Mouse (Mus musculus): ENCODE data around the gene Apoe. TPM values are rescaled to one million over a fixed set of nuclear protein-coding genes. Genes with fewer than 3 reads are reported as not detected.
A peak's percentile ranks its signal among the peaks of the same experiment; 100 is the strongest.

Gene Apoe
- total RNA-seq, 1 experiment from 2014 or later: 6,582 TPM

DNA sequence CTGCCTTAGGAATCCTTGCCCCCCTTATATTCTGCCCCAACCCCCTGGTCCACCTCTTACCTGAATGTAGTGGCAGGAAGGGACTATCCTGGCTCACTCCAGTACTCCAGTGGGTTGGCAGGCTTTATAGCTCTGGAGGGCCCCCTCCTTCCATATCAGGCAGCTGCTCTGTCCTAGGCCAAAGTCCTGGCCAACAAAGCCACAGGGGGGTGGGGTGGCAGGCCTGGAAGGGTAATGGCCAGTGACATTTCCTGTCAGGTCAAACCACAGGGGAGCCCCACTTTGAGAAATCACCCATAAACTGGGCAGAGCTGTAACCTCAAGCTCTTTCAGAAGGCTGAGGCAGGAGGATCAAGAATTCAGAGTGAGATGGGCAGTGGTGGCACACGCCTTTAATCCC lies 22.3 kb downstream of the Apoe start:
- peak; percentile 67 for ATAC-seq (replicated peaks; ENCODE audit: insufficient number of reproducible peaks, low FRiP score, low TSS enrichment, poor library complexity, severe bottlenecking)

DNA sequence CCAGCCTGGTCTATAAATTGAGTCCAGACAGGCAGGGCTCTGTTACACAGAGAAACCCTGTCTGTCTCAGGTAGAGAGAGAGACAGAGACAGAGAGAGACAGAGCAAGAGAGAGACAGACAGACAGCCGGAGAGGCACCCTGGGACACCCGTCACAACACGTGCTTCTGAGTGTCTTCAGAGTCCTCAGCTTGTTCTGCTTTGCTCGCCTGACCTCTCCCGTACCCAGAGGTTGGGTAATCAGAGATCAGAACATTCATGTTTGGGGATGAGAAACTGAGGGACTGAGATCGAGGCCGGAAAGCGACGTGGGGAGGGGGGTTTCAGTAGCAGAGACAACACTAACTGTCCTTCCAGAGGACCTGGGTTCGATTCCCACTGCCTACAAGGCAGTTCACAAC lies 23.2 kb downstream of the Apoe start:
- ATAC-seq (replicated peaks; ENCODE audit: insufficient number of reproducible peaks, low FRiP score, low TSS enrichment, poor library complexity, severe bottlenecking): peak; percentile 94

DNA sequence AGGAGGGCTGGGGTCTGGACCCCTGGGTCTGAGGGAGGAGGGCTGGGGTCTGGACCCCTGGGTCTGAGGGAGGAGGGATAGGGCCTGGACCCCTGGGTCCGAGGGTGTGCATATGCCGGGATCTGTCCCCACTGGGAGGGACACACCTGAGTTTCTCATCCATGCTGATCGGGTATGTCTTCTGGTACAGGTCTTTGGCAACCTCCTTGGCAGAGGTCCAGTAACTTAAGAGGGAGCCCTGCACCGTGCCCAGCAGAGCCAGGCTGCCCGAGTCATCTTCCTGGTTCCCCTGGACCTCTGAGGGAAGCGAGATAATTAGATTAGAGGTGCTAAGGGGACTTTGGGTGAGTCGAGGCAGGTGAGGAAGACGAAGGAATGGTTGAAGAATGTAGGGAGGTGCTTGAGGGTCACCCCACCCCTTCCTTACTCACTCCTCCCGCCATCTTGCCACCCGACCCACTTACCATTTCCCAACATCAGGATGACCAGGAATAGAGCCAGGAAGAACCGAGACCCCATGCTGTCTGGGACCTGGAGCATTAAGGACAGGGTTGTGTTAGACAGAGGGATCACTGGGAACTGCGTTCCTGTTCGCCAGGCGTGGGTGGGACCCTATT lies 25.8 kb downstream of the Apoe start:
- ATAC-seq (replicated peaks; ENCODE audit: insufficient number of reproducible peaks, low FRiP score, low TSS enrichment, poor library complexity, severe bottlenecking): no peak

DNA sequence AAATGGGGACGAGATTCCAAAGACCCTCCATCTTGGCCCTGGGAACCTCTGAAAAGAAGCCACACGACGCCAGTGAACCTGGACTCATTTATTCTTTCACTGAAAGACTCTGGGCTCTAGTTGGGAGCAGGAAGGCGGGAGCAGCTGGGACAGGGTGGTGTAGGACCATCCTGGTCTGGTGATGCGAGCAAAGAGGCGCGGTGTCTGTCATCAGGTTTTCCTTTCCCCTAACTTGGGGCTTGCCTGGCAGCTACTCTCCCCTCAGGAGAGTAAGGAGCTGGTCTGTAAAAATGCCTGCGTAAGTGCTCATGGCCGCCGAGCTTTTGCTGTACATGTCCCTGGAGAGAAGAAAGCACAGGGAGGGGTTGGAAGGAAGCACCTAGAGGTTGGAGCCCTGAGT lies 27.5 kb downstream of the Apoe start:
- ATAC-seq (replicated peaks; ENCODE audit: insufficient number of reproducible peaks, low FRiP score, low TSS enrichment, poor library complexity, severe bottlenecking): no peak

DNA sequence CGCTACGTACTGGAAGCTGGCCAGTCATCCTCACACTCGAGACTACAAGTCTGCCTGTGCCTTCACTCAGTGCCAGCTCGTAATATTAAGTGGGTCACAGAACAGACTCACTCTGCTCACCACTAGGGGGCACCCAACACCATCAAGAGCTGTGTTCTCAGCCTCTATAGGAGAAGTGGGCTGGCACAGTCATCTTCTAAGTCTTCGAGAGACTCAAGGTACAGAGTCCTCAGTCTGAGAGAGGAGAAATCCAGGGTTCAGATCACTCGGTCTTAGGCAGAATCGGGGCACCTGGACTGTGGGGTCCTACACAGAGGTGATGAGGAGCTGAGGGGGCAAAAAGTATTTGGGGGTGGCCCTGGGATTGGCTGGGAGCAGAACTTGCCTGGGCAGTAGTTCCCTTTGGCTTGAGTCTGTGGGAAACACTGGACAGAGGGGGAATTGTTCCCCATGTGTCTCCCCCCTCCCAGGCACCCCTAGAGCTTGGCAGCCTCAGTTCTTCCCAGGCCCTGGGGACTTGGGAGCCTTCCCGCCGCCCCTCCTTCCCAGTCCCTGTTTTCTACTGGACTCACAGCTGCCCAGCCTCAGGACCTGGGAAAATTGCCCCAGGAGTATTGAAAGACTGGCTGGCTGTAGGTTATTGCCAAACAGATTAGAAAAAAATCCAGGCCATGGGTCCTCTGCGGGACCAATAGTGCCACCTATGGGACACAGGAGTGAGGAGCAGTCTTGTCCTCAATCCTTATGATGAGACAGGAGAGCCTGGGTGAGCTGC lies 29.9 kb downstream of the Apoe start:
- peak; percentile 71 for ATAC-seq (replicated peaks; ENCODE audit: insufficient number of reproducible peaks, low FRiP score, low TSS enrichment, poor library complexity, severe bottlenecking)

DNA sequence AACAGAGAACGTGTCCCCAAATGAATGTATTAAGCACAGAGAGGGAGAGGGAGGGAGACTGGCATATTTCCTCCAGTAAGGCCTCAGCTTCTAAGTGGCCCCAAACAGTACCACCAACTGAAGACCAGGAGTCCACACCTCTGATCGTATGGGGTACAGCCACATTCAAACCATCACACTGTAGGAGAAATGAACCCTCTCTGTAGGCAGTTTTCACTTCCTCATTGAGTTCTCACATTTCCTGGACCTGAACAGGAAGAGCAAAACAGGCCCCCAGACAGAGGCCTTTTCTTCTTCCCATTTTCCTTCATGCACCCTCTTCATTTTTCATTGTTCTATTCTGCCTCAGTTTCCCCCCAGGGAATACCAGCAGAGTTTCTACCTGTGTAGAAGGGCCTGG lies 31.6 kb downstream of the Apoe start:
- ATAC-seq (replicated peaks; ENCODE audit: insufficient number of reproducible peaks, low FRiP score, low TSS enrichment, poor library complexity, severe bottlenecking): peak; percentile 30; the same call in 1 of the 2 replicates

DNA sequence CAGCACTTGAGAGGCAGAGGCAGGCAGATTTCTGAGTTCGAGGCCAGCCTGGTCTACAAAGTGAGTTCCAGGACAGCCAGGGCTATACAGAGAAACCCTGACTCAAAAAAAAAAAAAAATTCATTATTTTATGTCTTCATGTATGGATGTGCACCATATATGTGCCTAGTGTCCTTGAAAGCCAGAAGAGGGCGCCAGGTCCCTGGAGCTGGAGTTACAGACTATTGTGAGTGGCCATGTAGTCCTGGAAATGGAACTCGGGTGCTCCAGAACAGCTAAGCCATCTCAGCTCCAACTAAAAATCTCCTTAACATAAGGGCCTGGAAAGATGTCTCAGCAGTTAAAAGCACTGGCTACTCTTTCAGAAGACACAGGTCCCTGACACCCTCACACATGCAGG lies 32.2 kb downstream of the Apoe start:
- ATAC-seq (replicated peaks; ENCODE audit: insufficient number of reproducible peaks, low FRiP score, low TSS enrichment, poor library complexity, severe bottlenecking): no peak

DNA sequence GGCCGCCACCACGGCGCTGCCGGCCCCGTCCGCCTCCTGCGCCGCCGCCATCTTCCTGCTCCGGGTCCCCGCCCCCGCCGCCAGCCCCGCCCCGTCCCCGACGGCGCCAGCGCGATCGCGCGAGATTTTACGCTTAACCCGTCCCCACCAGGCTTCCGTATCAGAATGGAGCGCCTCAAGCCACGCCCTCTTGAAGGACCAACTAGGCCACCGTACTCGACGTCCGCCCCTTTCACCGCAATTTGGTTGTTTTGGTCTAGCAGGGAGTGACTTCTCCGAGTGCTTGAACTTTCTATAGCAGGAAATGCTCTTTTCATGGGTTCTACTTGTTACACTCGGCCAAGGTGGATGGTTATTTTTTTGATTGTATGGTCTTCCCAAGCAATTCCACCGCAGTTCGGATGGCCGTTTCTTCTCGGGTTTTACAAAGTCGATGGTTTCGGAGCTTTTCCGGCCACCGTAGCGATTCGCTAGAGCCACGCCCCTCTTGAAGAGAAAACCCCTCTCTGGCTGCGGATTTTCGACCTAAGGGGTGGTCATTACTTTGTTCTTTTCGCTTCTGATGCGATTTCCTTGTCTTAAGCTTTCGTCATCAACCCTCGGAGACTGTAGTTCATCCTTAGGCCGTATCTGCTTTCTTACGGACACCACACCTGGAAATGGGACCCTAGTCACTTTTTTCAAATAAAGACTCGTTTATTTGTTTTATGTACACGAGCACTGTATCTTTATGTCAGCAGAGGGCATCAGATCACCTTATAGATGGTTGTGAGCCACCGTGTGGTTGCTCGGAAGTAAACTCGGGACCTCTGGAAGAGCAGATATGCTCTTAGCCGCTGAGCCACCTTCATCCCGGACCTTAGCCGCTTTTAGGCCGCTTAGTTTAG lies 33.8 kb downstream of the Apoe start, which contains the start of gene Clptm1:
TSS of gene Clptm1 (minus strand) at position 79 of the 887 bp plus-strand sequence.
- ATAC-seq (replicated peaks; ENCODE audit: insufficient number of reproducible peaks, low FRiP score, low TSS enrichment, poor library complexity, severe bottlenecking): peak; percentile 64

DNA sequence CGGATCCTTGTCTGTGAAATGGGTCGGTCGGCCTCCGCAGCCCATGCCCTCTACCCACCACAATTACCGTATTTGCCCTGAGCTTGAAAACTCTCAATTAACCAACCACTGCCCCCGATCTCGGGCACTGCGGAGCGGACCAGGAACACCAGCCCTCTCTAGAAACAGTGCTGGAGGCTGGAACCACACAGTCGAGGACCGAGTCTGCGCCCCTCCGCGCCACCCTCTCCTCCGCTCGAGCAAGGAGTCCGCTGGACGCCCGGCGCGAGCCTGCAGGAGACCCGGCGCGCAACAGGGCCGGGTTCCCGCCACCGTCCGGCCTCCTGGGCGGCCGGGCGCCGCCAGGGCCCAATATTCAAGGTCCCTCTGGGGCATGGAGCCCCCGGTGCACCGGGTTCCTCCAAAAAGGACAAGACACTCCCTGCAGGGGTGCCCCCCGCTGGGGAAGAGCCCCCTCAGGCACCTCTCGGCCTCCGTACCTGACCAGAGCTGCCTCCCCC lies 34.5 kb downstream of the Apoe start:
- ATAC-seq (replicated peaks; ENCODE audit: insufficient number of reproducible peaks, low FRiP score, low TSS enrichment, poor library complexity, severe bottlenecking): no peak

DNA sequence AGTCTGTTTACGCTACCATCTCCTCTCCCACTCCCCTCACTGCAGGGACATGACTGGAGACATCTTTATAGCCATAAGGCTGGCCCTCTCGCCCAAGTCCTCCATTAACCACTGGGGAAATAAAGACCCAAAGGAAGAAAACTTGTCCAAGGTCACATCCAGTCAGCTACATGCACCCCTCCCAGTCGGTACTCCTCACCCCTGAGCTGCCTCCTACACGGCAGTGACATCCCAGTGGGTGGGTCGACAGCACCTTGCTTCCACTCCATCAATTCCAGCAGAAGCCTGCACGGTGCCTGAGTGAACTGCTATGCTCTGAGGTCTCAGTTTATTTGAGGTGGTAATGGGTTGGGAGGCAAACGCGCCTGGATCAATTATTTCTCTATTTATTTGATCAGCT lies 35.0 kb downstream of the Apoe start:
- no peak for ATAC-seq (replicated peaks; ENCODE audit: insufficient number of reproducible peaks, low FRiP score, low TSS enrichment, poor library complexity, severe bottlenecking)

DNA sequence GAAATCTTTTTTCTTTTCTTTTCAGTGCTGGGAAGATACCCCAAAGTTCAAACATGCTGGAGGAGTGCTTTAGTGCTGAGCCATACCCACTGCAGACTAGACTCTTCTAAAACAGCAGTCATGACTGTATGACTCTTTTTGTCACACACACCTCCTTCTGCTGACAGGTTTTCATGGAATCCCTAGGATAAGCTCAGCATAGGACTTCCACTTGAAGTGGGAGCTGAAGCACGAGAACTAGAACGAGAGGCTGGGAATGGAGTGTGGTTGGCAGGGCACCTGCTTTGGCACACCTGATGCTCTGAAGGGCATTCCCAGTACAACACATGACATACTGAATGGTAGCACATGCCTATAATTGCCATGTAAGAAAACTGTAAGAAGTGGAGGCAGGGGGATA lies 46.4 kb downstream of the Apoe start:
- no peak for ATAC-seq (replicated peaks; ENCODE audit: insufficient number of reproducible peaks, low FRiP score, low TSS enrichment, poor library complexity, severe bottlenecking)

DNA sequence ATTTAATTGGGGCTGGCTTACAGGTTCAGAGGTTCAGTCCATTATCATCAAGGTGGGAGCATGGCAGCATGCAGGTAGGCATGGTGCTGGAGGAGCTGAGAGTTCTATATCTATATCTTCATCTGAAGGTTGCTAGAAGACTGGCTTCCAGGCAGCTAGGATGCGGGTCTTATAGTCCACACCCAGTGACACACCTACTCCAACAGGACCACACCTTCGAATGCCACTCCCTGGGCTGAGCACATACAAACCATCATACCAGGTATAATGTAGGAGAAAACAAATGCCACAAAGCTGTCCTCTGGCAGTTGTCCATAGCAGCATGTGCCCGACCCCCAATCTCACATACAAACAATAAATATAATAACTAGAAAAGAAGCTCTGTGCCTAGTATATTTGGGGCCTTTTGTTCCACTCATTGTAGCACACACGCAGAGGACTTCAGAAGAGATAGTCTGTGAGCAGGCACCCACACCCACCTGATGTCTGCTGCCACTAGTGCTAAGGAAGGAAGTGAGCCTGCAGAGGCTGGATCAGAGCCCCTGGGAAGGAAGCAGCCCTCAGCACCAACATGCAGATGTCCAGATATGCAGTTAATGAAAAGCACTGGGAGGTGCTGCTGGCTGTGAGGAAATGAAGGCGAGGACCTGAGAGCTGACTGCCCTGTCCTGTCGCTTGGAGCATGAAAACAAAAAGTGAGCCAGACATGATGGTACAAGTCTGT lies 47.8 kb downstream of the Apoe start:
- ATAC-seq (replicated peaks; ENCODE audit: insufficient number of reproducible peaks, low FRiP score, low TSS enrichment, poor library complexity, severe bottlenecking): no peak

Other genes with a start within 250 kb of the Apoe start
- gene Mark4, start 240.4 kb downstream of the Apoe start, total RNA-seq (2017): 9.0 to 21.1 TPM (median 9.6 TPM) in 3 replicates
- 0.11 to 1.4 TPM (median 0.49 TPM) in 3 replicates for gene Exoc3l2, start 235.9 kb downstream of the Apoe start, total RNA-seq (2017)
- gene Bloc1s3, start 190.8 kb downstream of the Apoe start, total RNA-seq (2017): 3.5 to 4.4 TPM (median 4.0 TPM) in 3 replicates
- 19.9 to 35.2 TPM (median 23.4 TPM) in 3 replicates for gene Trappc6a, start 190.8 kb downstream of the Apoe start, total RNA-seq (2017)
- not detected in 3 replicates for gene Nkpd1, start 181.3 kb downstream of the Apoe start, total RNA-seq (2017)
- gene Ppp1r37, start 136.1 kb downstream of the Apoe start, total RNA-seq (2017): 8.9 to 26.0 TPM (median 18.8 TPM) in 3 replicates
- 4.2 to 8.9 TPM (median 5.1 TPM) in 3 replicates for gene Zfp296, start 121.9 kb downstream of the Apoe start, total RNA-seq (2017)
- 52.9 to 68.5 TPM (median 62.3 TPM) in 3 replicates for gene Gemin7, start 121.6 kb downstream of the Apoe start, total RNA-seq (2017)
- gene Clasrp, start 94.7 kb downstream of the Apoe start, total RNA-seq (2017): 43.4 to 59.5 TPM (median 53.5 TPM) in 3 replicates
- 26.3 to 29.9 TPM (median 27.3 TPM) in 3 replicates for gene Relb, start 69.8 kb downstream of the Apoe start, total RNA-seq (2017)
- gene Clptm1, start 34.2 kb downstream of the Apoe start, total RNA-seq (2017): 42.6 to 53.9 TPM (median 51.1 TPM) in 3 replicates
- 221 to 583 TPM (median 515 TPM) in 3 replicates for gene Apoc2, start 21.2 kb downstream of the Apoe start, total RNA-seq (2017)
- not detected in 3 replicates for gene Gm44805, start 17.8 kb downstream of the Apoe start, total RNA-seq (2017)
- 0.48 TPM in 1 of 3 replicates, not detected in the others for gene Apoc4, start 17.7 kb downstream of the Apoe start, total RNA-seq (2017)
- gene Apoc1, start 6.5 kb downstream of the Apoe start, total RNA-seq (2017): 10.9 to 16.5 TPM (median 12.4 TPM) in 3 replicates
- 19.6 to 24.2 TPM (median 23.8 TPM) in 3 replicates for gene Tomm40, start 16.2 kb upstream of the Apoe start, total RNA-seq (2017)
- gene Nectin2, start 51.3 kb upstream of the Apoe start, total RNA-seq (2017): not detected in 3 replicates
- gene Bcam, start 71.8 kb upstream of the Apoe start, total RNA-seq (2017): not detected in 3 replicates
- not detected in 3 replicates for gene Cblc, start 97.6 kb upstream of the Apoe start, total RNA-seq (2017)
- gene Bcl3, start 123.6 kb upstream of the Apoe start, total RNA-seq (2017): 13.7 to 16.6 TPM (median 13.9 TPM) in 3 replicates
- not detected in 3 replicates for gene Gm19345, start 152.8 kb upstream of the Apoe start, total RNA-seq (2017)
- gene Ceacam16, start 162.1 kb upstream of the Apoe start, total RNA-seq (2017): 0.39 TPM in 1 of 3 replicates, not detected in the others
- 0.38 to 1.2 TPM (median 0.75 TPM) in 3 replicates for gene Ceacam19, start 188.8 kb upstream of the Apoe start, total RNA-seq (2017)
- gene Pvr, start 222.0 kb upstream of the Apoe start, total RNA-seq (2017): 8.2 to 13.6 TPM (median 12.2 TPM) in 3 replicates

All from monocyte, adult 5-6 weeks (primary cell).